Mouse (Mus musculus) fibroblast of lung, adult 2 months (primary cell): ENCODE results near the gene Ggnbp2.
"Not testable (repeated sequence)": the region's sequence is repeated elsewhere in the genome, so short reads cannot be mapped to it uniquely, and the experiment has no call there.

Source experiments
- DNase-seq: peaks from one replicate; pipeline ENCODE4 v3.0.0-alpha.2; 2011; ENCODE audit warnings: low read depth

Ggnbp2 gene

DNA sequence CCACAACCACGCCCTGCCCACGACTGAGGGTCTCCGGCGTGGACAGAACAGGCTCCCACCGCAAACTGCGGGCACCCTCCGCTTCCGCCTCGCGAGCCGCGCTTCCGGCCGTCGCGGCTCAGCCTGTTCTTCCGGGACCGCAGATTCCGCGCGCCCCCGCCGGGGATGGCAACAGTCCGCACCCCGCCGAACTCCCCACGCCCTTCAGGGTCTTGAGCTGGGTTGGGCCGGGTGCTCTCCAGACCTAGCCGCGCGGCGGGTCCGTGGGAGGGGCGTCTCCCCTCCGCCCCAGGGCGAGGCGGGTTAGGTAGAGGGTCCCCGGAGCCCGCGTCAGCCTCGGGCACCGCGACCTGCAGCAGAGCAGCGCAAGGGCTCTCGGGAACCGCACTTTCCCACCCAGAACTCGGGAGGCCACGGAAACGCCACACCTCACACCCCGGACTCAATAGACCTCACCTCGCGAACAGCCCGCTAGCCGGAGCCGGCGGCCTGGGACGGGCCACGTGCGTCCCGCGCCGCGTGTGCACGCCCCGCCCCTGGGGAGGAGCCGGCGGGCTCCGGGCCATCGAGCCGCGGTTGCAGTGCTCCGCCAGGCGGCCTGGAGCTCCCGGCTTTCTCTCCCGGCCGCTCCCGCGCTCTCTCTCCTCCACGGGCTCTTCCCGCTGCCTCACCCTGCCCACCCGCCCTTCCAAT is 9.3 kb upstream of the Ggnbp2 start, which contains the start of the genes Myo19 and Pigw:
Gene Myo19 (plus strand): TSS at position 377 of the 693 bp plus-strand sequence.
Gene Pigw (minus strand): TSS at position 514 of the 693 bp plus-strand sequence.
- peak; percentile 47 for DNase-seq

- no peak for DNase-seq
These were observed 8.6 kb upstream of the Ggnbp2 start for GRCm38 (mm10) chr11:84879007-84879771.

DNA sequence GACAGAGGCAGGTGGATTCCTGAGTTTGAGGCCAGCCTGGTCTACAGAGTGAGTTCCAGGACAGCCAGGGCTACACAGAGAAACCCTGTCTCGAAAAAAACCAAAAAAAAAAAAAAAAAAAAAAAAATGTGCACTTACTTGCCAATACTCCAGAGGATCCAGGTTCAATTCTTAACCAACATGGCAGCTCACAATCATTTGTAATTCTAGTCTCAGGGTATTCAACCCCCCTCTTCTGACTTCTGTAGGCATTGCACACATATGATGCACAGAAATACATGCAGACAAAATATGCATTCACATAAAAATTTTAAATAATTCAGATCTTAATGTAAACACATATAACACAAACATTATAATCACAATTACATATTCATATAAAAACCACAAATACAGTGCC is 5.4 kb upstream of the Ggnbp2 start:
- DNase-seq, result not testable (repeated sequence)

- no peak for DNase-seq
These were observed 2.6 kb upstream of the Ggnbp2 start for GRCm38 (mm10) chr11:84873042-84873833.

- DNase-seq, result no peak
These were observed 992 bp upstream of the Ggnbp2 start for GRCm38 (mm10) chr11:84871548-84872069.

DNA sequence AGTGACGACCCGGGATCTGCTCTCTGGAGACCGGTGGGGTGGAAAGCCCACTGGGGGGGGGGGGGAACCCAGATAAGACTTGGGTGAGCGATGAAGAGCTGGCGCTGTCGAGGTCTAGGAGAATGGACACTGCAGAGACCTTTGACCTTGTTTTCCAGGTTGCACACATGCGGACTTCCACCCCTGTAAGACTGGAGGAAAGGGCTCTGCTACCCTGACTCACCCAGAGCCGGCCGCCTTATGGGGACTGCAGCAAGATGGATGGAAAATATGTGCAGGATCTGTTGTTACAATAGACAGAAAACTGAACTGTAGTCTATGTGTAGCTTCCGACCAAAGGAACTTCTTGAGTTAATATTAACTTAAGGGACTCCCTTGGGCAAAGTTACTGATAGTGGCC is 429 bp upstream of the Ggnbp2 start:
- no peak for DNase-seq

DNA sequence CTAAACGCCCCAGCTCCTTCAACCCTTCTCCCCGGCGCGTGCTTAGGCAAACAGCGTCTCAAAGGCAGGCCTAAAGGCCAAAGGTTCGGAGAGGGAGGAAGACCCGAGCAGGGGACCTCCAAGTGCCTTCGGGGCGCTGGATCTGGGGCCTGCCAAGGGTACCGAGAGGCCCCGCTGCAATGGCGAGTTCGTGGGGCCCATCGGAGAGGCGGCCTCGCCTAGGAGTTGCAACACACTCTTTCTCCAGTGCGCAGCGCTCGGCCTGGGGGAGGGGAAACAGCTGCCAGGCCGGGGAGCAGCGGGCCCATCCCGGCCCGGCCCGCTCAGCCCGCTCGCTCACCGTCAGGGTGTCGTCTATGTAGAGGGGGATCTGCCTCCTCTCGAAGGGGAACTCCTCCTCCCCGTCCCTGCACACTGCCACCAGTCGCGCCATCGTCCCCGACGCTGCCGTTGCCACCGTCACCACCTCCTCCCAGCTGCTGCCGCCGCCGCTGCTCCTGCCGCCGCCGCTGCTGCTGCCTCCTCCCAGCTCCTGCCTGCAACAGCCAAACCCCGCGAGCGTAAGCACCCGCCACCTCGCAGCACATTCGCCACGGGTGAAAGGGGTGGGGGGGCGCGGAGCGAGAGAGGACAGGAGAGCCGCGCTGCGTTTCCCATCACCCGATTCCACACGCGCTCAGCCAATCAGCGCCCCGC is 932 bp downstream of the Ggnbp2 start:
- DNase-seq, result peak; percentile 72

GRCm38 (mm10) chr11:84868786-84869259 is 1.8 kb downstream of the Ggnbp2 start:
- no peak for DNase-seq

DNA sequence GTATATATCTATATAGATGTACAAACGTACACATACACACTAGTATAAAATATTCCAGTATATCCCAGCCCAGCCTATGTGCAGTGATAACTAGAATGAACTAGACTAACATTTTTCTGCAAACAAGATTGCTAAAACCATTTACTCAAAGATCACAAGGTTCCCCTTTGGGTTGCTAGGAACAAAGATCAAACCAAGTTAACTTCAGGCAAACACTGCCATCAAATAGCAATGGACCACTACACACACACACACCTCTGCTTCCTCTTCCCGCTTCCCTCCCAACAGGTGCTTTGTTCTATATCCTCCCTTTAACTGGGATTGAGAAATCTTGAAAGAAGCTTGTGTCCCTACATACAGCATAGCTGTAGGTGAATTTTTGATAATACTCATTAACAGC is 3.0 kb downstream of the Ggnbp2 start:
- DNase-seq, result no peak

- no peak for DNase-seq
These were observed 5.3 kb downstream of the Ggnbp2 start for GRCm38 (mm10) chr11:84865268-84865667.

DNA sequence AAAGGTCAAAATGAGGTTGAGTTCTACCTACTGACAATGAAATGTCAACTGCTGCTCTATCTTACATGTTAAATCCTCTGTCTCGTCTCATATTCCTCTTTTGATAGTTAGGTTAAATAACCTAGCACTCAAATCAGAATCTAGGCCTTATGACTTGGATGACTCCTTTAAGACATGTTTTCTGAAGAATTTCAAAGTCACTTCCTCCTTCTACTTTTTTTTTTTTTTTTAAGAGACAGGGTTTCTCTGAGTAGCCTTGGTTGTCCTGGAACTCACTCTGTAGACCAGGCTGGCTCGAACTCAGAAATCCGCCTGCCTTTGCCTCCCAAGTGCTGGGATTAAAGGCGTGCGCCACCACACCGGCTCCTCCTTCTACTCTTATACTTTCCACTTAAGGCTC is 15.3 kb downstream of the Ggnbp2 start:
- no peak for DNase-seq

DNA sequence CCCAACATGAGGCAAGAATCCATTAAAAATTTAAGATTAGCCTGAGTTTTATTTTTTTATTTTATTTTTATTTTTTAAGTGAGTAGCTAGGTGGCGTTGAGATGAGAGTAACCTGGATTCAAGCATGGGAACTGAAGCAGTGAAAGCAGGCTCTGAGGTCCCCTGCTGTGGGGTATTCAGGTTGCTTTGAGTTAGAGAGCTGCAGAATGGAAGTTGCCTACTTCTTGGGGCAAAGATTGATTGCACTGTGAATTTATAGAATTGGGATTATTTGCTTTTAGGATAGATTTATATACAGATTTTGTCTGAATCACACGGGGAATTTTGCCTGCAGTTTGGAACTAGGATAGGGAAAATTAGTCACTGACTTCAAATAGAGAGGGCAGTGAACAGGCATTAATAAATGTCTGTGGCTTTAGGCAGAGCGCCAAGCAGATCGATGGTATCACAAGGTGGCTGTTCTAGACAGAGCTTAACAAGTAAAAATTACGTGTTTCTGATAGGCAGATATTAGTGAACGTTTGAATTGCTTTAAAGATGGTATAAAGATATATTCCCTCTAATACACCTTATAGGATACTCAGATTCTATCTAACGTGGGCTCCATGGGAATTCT is 23.0 kb downstream of the Ggnbp2 start:
- DNase-seq, result no peak

GRCm38 (mm10) chr11:84846741-84847474 is 23.7 kb downstream of the Ggnbp2 start:
- no peak for DNase-seq

GRCm38 (mm10) chr11:84839330-84839729 is 31.3 kb downstream of the Ggnbp2 start:
- no peak for DNase-seq

DNA sequence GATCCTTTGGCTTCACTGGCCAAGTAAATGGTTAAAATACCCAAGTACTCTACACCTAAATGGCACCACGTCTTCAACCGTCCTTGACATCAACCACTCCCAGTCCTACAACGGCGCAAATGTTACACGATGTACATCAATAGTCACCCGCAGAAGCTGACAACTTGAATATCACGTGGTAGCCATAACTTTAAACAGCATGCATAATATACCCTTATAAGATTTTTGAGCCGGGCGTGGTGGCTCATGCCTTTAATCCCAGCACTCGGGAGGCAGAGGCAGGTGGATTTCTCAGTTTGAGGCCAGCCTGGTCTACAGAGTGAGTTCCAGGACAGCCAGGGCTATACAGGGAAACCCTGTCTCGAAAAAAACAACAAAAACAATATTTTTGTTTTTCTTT is 41.1 kb downstream of the Ggnbp2 start:
- DNase-seq, result not testable (repeated sequence)

GRCm38 (mm10) chr11:84828516-84829399 is 41.9 kb downstream of the Ggnbp2 start, which contains the start of gene Dhrs11:
TSS of gene Dhrs11 (minus strand) at chr11:84828994.
- peak; percentile 65 for DNase-seq

- no peak for DNase-seq
These were observed 42.6 kb downstream of the Ggnbp2 start for GRCm38 (mm10) chr11:84827901-84828503.

DNA sequence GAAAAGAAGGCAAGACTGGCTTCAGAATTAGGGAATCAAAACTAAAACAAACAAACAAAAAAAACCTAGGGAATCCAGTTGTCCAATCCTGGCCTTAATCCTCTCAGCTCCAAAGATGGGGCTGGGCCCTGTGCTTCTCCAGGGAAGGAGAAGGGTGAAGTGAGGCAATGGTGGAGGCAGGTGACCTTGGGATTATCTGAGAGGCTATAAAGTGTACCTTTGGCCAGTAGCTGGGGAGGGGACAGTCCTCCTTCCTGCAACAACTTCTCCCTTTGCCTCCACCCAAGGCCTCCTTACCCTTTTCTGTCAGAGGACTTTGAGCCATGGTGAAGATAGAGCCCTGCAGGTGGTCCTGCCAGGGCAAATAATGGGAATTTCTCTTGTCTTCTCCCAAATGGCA is 43.1 kb downstream of the Ggnbp2 start:
- DNase-seq, result no peak

- DNase-seq, result no peak
These were observed 44.4 kb downstream of the Ggnbp2 start for GRCm38 (mm10) chr11:84826185-84826584.
